Mouse (Mus musculus) brain, embryonic 14.5 days (tissue): ENCODE measurements around the gene Ky. TPM values are rescaled to one million over a fixed set of nuclear protein-coding genes. Genes with fewer than 3 reads are reported as not detected.
A peak's percentile ranks its signal among the peaks of the same experiment; 100 is the strongest.

Experiments
- DNase-seq: peaks from one replicate; pipeline ENCODE4 v3.0.0-alpha.2; 2011; ENCODE audit warnings: low read depth
- CTCF ChIP-seq: fragments of 200-500 bp; IDR thresholded peaks from 2 replicates; pipeline ENCODE4 v1.5.1; 2012; ENCODE audit warnings: inconsistent platforms, mild to moderate bottlenecking, moderate library complexity, borderline replicate concordance; ENCODE audit not compliant: insufficient read depth, insufficient read length; ENCODE audit errors: extremely low read depth
- POLR2A ChIP-seq: fragments of 200-500 bp; IDR thresholded peaks from 2 replicates; pipeline ENCODE4 v1.6.1; 2012; ENCODE audit warnings: mild to moderate bottlenecking, inconsistent platforms, borderline replicate concordance; ENCODE audit not compliant: poor library complexity, insufficient read depth, insufficient read length, severe bottlenecking; ENCODE audit errors: extremely low read depth
- polyA plus RNA-seq: library from polyadenylated mRNA; depleted of rRNA; stranded (reverse); fragments of >200 nt; gene quantifications from 2 replicates; pipeline ENCODE4 v1.2.3, GENCODE M21; 2012

Ky gene
- polyA plus RNA-seq, 1 experiment, result 1.6 TPM

GRCm38 (mm10) chr9:102494454-102494853, 11.1 kb upstream of the Ky start:
- DNase-seq, result no peak

GRCm38 (mm10) chr9:102495266-102495665, 10.3 kb upstream of the Ky start:
- no peak for DNase-seq
- TF ChIP-seq CTCF (no peak), POLR2A (no peak)

More at GRCm38 (mm10) chr9:102494454-102494853, 11.1 kb upstream of the Ky start:
- TF ChIP-seq CTCF, result no peak

- TF ChIP-seq POLR2A (no peak), CTCF (no peak)
- DNase-seq, result peak; percentile 63
Measured at GRCm38 (mm10) chr9:102496481-102497041, 9.0 kb upstream of the Ky start.

GRCm38 (mm10) chr9:102497089-102497690, 8.4 kb upstream of the Ky start:
- no peak for DNase-seq
- TF ChIP-seq CTCF (no peak), POLR2A (no peak)

GRCm38 (mm10) chr9:102497833-102498430, 7.6 kb upstream of the Ky start:
- DNase-seq, result no peak
- no peak for TF ChIP-seq POLR2A
- no peak for TF ChIP-seq CTCF

- no peak for DNase-seq
- TF ChIP-seq CTCF (no peak), POLR2A (no peak)
Measured at GRCm38 (mm10) chr9:102498701-102499100, 6.8 kb upstream of the Ky start.

- no peak for TF ChIP-seq POLR2A
- TF ChIP-seq CTCF, result no peak
- no peak for DNase-seq
Measured at GRCm38 (mm10) chr9:102499266-102499665, 6.3 kb upstream of the Ky start.

GRCm38 (mm10) chr9:102499746-102500145, 5.8 kb upstream of the Ky start:
- DNase-seq, result no peak
- no peak for TF ChIP-seq CTCF
- no peak for TF ChIP-seq POLR2A

GRCm38 (mm10) chr9:102501113-102501512, 4.4 kb upstream of the Ky start:
- no peak for DNase-seq
- TF ChIP-seq POLR2A (no peak), CTCF (no peak)

GRCm38 (mm10) chr9:102502015-102502633, 3.4 kb upstream of the Ky start:
- peak; percentile 32 for DNase-seq
- TF ChIP-seq POLR2A (no peak), CTCF (no peak)

- TF ChIP-seq CTCF (no peak), POLR2A (no peak)
Measured at GRCm38 (mm10) chr9:102504716-102505378, 703 bp upstream of the Ky start.

More at GRCm38 (mm10) chr9:102504716-102505378, 703 bp upstream of the Ky start:
- DNase-seq, result no peak
